Mouse (Mus musculus) spleen, postnatal 36 days (tissue): ENCODE measurements around the gene Polrmt.
A peak's percentile ranks its signal among the peaks of the same experiment; 100 is the strongest.

Source experiments
- DNase-seq, 2 experiments: peaks; one replicate each; pipeline ENCODE4 v3.0.0; 2022; ENCODE audit warnings: low spot score in 2 of 2, mixed read lengths in 1 of 2

The Polrmt gene

GRCm38 (mm10) chr10:79745898-79746773, at the start of gene Polrmt:
Gene Polrmt, minus strand, starts transcription at chr10:79746581.
- peak; percentile 97 to 99 for DNase-seq

- DNase-seq = no peak
Measured at GRCm38 (mm10) chr10:79795905-79796304, 49.5 kb upstream of the Polrmt start.

- no peak for DNase-seq
Measured at GRCm38 (mm10) chr10:79794491-79794931, 48.1 kb upstream of the Polrmt start.

GRCm38 (mm10) chr10:79793738-79794490, 47.5 kb upstream of the Polrmt start:
- DNase-seq = no peak

- peak; percentile 49 to 64 for DNase-seq
Measured at GRCm38 (mm10) chr10:79793051-79793737, 46.8 kb upstream of the Polrmt start, which contains the start of gene Palm. Gene Palm, plus strand, starts transcription at chr10:79793572.

- no peak for DNase-seq
Measured at GRCm38 (mm10) chr10:79792339-79793040, 46.1 kb upstream of the Polrmt start.

- DNase-seq = no peak
Measured at GRCm38 (mm10) chr10:79790861-79791260, 44.5 kb upstream of the Polrmt start, which contains the start of gene Prss57. Gene Prss57, minus strand, starts transcription at chr10:79790961.

GRCm38 (mm10) chr10:79789581-79789980, 43.2 kb upstream of the Polrmt start:
- DNase-seq = no peak

GRCm38 (mm10) chr10:79788386-79789158, 42.2 kb upstream of the Polrmt start:
- peak; percentile 45 to 71 for DNase-seq

- DNase-seq = no peak
Measured at GRCm38 (mm10) chr10:79783920-79784800, 37.8 kb upstream of the Polrmt start.

GRCm38 (mm10) chr10:79783050-79783449, 36.7 kb upstream of the Polrmt start:
- DNase-seq = no peak

GRCm38 (mm10) chr10:79781956-79782355, 35.6 kb upstream of the Polrmt start:
- DNase-seq = no peak

GRCm38 (mm10) chr10:79781139-79781538, 34.8 kb upstream of the Polrmt start:
- no peak for DNase-seq

- peak; percentile 79 to 82 for DNase-seq
Measured at GRCm38 (mm10) chr10:79780664-79781015, 34.3 kb upstream of the Polrmt start.

- DNase-seq = peak; percentile 97
Measured at GRCm38 (mm10) chr10:79779784-79780663, 33.6 kb upstream of the Polrmt start.

GRCm38 (mm10) chr10:79779193-79779592, 32.8 kb upstream of the Polrmt start:
- no peak for DNase-seq

- DNase-seq = no peak
Measured at GRCm38 (mm10) chr10:79778006-79778405, 31.6 kb upstream of the Polrmt start.

- no peak for DNase-seq
Measured at GRCm38 (mm10) chr10:79777103-79777531, 30.7 kb upstream of the Polrmt start, which contains the start of gene Fstl3. Gene Fstl3, plus strand, starts transcription at chr10:79777272.
